Mouse (Mus musculus): Measurements from ENCODE around the gene Ano2. TPM values are rescaled to one million over a fixed set of nuclear protein-coding genes. Genes with fewer than 3 reads are reported as not detected.

Gene Ano2
- polyA plus RNA-seq, 2 experiments from 2014 or later = not detected

DNA sequence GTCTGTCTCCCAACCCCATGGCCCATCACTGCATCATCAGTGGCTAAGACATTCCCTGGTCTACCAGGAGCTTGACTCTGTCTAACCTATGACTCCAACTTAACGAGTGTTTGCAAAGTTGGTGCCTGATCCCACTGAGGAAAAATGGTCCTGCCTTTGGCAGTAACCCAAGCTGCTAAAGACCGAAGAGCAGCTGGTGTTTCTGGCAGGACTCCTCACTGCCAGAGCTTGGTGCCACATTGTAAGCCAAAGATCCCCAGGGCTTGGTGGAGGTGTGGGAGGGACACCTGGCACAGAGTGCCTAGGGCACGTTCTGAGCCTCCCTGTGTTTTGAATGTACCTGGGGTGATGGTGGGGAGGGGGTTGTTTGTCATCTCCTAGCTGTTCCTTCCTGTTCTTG lies 232.5 kb downstream of the Ano2 start:
- no peak for ATAC-seq

DNA sequence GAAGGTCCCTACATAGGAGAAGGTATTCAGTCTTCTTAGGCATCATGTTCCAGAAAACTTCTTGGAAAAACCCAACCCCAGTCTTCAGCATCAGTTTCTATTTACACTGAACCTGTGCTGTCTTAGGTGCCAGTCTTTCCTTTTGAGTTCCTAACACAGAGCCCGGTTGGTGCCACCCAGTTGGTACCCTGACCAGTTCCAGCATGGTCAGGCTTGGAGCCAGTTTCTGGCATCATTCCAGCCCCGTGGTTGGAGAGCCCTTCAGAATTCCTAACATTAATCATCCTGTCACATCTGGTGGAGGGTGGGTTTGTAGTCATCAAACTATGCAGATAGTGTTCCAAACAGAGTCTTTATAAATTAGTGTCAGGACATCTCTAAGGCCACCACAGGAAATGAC lies 234.8 kb downstream of the Ano2 start:
- no peak for ATAC-seq

DNA sequence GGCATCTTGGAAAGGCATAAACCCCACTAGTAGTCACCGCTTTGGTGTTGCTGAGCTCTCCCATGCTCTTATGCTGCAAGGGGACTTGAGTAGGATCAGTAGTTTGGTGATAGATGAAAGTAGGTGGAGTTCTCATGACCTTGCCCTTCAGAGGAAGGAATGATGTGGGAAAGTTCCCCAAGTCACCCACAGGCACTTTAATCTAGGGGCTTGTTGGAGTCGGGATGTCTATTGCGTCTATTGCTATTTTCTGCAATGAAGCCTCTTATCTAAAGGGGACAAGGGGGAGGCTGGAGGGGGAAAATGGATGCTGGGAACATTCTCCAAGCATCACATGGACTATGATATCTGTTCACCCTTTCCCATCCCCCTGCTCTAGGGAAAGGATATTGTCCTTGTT lies 235.6 kb downstream of the Ano2 start:
- ATAC-seq = no peak

- ATAC-seq = no peak
Measured at GRCm38 (mm10) chr6:125931926-125932325, 241.7 kb downstream of the Ano2 start.

- no peak for ATAC-seq
Measured at GRCm38 (mm10) chr6:125954965-125955364, 264.7 kb downstream of the Ano2 start.

- ATAC-seq = no peak
Measured at GRCm38 (mm10) chr6:125973551-125973950, 283.3 kb downstream of the Ano2 start.

DNA sequence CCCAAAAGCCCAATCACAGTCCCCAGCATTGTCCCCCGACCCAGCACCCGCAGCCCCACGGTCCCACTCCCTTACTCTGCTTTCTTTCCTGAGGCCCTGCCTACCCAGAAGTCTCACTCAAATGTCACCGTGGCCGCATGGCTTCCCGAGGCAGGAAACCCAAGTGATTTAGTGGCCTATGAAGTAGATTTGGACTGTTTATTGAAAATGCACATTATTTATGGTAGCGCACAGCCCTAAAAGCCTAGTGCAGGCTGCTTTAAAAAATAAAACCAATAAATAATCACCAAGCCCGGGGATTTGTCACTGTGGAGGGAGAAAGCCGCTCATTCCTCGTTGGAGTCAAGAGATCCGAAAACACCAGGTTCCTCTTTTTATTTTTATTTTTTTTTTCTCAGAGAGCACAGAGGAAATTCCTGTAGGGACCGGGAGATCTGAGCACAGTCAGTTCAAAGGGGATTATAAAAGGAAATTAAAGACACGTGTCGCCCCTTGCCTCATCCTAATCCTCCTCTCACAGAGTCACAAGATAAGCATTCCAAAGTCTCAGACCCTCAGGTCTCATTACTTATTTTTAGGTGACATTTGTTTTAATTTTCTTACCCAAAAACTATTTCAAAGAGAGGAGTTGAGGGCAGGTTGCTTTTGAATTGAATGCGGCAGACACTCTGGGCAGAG lies 285.7 kb downstream of the Ano2 start:
- no peak for ATAC-seq

DNA sequence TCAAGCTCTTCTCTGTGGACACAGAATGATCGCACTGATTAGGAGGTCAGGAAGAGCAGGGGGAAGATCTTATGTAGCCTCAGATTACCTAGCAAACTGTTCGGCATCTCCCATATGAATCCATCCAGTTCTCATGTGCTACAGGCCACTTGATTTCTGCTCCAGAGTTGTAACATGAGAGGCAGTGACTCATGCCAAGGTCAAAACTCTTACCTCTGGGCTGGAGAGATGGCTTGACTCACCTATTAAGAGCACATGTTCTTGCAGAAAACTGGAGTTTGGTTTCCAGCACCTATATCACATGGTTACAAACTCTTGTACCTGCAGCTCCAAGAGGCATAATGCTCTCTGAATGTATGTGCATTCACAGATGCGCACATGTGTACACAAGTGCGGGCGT lies 289.4 kb downstream of the Ano2 start:
- no peak for ATAC-seq

DNA sequence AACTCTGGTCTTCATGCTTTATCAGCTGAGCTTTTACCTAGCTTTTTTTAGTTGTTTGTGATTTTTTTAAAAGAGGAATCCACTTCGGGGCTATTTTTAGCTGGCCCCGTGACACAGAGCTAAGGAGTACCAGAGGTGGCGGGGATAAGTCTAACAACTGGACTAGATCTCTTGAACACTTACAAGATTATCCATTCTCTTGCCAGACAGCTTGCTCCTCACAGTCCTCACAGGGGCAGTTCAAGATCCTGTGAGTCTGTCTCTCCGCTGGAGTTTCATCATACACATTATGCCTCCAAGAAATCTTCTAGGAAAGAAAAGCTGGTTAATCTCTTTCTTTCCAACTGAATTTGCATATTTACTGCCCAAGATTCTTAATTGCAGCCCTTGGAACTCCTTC lies 293.8 kb downstream of the Ano2 start:
- ATAC-seq = no peak

DNA sequence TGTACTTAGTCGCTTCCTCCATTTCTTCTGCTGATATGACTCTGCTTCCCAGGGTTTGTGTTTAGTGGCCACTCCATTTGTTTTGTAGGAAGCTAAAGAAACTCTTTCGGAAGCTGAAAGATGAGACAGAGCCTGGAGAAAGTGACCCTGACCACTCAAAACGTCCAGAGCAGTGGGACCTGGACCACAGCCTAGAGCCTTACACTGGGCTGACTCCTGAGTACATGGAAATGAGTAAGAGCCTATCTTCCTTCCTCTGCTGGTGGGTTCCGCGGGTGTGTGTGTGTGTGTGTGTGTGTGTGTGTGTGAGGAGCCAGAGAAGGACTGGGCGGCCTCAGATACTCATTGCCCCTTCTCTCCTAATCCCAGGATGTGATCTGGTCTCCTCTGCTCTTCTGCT lies 302.5 kb downstream of the Ano2 start:
- ATAC-seq = no peak

DNA sequence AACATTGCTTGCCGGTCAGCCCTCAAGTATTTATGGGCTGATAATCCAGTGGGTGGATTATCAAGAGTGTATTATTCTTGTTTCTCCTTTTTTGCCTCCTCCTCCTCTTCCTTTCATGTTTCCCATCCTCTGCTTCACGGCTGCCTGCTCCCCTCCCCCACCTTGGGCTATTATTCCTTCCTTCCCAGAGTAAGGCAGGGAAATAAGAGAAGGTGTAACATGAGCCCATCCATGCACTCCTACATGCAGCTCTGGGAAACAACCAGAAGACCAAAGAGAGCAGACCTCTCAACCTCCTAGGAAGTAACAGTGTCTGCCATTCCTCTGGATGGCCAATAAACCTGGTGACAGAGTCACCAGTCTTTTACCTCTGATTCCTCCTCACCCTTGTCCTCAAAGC lies 311.6 kb downstream of the Ano2 start:
- no peak for ATAC-seq

GRCm38 (mm10) chr6:126003002-126003742 lies 313.0 kb downstream of the Ano2 start:
- ATAC-seq = no peak

DNA sequence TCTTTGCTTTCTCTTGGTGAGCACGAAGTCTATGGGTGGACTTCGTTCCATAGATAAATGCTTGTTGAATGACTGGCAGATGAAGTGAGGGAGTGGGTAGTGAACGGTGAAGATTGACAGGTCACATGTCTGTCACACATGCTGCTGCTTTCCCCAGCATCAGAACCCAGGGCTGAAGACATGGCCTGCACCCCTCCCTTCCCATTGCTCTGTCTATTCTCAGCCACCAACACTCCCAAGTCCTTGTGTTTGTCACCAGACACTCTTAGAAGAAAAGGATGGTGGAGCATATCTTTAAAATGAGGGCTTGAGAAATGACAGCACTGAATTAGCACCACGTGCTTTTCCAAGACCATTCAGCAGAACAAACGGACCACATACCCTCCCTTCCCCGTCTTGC lies 316.4 kb downstream of the Ano2 start:
- no peak for ATAC-seq

DNA sequence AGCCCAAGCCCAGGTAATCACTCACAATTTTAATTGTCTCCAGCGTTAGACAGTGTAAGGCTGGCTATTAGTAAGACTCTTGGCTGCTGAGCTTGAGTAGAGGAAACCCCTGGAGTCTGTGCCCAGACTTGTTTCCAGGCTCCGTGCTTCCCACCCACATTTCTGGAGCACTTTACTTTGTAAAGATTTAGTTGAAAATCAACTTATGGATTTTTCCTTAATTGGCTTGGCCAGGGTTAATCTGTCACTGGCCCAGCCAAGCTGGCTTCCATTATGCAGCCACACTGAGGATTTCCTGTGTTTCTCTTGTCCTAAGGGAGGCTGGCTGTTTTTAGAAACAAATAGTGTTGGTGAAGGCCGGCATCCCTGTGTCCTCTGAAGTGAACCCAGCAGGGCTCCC lies 318.9 kb downstream of the Ano2 start:
- no peak for ATAC-seq

DNA sequence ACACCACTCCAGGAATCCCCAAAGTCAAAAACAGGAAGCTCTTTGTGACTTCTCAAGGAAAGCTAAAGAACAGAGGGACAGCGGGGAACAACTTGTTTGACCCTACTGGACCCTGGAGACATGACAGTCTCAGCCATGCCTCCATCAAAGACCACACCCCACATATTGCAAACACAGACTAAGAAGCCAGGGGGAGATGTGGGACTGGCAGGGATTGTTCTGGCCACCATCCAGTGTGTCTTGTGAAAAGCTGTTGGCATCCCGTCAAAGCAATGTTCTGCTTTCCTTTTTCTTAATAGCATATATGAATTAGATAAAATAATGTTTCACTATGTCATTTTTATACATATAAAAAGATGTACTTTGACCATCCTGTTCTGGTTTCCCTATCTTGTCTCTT lies 326.8 kb downstream of the Ano2 start:
- no peak for ATAC-seq

- no peak for ATAC-seq
Measured at GRCm38 (mm10) chr6:126018411-126018810, 328.2 kb downstream of the Ano2 start.

DNA sequence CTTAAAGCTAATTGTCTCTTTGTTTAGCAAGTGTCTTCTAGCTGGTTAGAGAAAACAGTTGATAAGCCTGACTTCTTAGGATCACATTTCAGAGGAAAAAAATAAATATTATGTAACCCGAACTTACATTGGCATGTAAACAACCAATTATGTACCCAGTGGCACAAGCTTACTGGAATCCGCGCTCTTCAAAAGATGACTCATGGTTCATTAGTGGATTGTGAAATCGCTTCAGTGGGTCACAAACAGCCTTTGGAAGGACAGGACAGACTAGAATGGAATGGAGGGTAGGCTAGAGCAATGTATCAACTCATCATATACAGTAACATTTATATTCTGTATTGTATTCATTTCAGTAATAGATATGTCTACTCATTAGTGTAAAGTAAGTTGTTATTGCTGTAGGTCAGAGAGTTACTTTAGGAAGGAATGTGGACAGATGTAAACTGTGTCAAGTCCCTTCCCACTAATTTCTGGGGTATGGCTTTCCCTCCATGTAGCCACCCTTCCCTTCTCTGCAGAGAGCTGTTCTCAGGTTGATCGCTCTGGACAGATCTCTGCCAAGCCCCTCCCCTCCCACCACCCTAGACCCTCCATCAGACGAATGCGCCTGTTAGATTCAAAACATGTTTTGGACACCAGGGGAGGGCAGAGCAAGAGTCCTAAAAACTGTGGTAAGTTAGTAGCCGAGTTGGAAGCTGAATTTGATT lies 343.6 kb downstream of the Ano2 start:
- ATAC-seq = no peak

- no peak for ATAC-seq
Measured at GRCm38 (mm10) chr6:126034403-126034724, 344.1 kb downstream of the Ano2 start.

- ATAC-seq = no peak
Measured at GRCm38 (mm10) chr6:126034728-126035127, 344.5 kb downstream of the Ano2 start.

DNA sequence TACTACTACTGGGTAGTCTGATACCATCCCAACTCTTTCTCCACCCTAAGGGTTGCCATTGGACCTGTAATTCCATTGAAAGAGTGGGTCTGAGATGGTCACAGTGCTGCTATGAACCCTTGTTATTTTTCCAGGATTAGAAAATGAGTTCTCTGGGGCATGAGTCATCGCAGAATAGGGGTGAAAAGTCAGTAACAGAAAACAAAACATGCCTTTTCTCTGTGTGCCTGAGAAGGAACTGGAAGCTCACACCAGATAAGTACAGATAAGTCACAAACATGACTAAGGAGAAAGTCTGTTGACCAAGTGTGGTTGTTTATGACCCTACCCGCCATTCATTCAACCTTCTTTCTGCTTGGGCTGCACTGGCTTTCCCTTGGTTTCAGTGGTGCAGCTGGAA lies 345.4 kb downstream of the Ano2 start:
- ATAC-seq = no peak

DNA sequence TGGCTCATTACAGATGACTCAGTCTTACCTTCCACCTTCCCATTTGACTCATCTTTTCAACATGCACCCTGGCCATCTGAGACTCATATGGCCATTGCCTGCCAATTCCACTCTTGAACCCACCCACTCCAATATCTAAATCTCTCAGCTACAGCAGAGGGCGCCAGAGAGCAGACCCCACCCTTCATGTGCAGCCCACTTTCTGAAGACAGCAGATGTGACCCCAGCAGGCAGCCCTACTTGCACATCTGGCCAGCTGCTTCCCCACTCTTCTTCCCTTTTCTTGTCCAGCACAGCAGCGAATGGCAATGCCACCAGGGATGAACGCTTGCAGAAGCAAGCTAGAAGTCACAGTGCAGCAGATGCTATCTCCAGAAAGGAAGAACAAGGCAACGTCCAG lies 355.7 kb downstream of the Ano2 start:
- ATAC-seq = no peak

DNA sequence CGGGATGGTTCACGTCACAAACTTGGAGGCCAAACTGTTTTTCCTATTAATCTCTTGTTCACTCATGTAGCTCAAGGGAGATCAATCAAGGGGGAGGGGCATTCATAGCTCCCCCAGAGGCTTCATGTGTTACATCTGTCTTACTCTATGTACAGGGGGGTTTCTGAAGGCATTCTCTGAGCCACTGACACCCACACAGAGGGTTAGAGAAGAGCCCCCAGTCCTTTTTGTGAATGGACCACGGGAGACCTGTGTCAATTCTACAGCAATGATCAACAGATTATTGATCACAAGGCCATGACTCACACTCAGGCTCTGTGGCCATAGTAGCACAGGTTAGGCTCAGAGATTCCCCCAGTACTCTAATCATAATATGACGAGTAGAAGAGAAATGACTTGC lies 358.0 kb downstream of the Ano2 start:
- no peak for ATAC-seq

- ATAC-seq = no peak
Measured at GRCm38 (mm10) chr6:126053136-126053535, 362.9 kb downstream of the Ano2 start.

DNA sequence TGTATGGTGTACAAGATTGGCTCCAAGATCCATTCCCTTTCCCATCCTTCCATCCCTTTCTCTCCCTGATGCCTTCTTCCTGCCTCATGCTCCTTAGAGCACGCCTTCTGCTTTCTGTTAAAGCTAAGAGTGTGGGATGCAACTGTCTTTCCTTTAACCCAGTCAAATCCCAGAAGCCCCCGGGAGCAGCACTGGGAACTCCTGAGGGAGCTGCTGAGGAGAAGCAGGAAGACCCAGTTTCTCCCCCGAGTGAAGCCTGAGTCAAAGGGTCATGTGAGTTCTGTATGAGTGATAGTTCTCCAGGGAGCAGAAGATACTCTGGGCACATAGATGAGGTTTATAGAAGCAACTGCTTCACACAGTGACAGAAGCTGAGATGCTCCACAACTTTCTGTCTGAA lies 367.5 kb downstream of the Ano2 start:
- no peak for ATAC-seq
